Mouse (Mus musculus) gonadal fat pad, adult 2 months (tissue): ENCODE data around the gene Shq1. TPM values are rescaled to one million over a fixed set of nuclear protein-coding genes. Genes with fewer than 3 reads are reported as not detected.

ENCODE experiments used
- DNase-seq: peaks from one replicate; pipeline ENCODE4 v3.0.0-alpha.2; 2012; ENCODE audit warnings: low read depth
- polyA plus RNA-seq: library from polyadenylated mRNA; depleted of rRNA; stranded (reverse); fragments of >200 nt; gene quantifications from 2 replicates; pipeline ENCODE4 v1.2.3, GENCODE M21; 2012

Gene Shq1
- polyA plus RNA-seq, 1 experiment = 4.0 TPM

- DNase-seq = no peak
Measured at GRCm38 (mm10) chr6:100668858-100669257, 2.1 kb downstream of the Shq1 start.

GRCm38 (mm10) chr6:100667644-100668043, 3.3 kb downstream of the Shq1 start:
- no peak for DNase-seq

- no peak for DNase-seq
Measured at GRCm38 (mm10) chr6:100662224-100662623, 8.7 kb downstream of the Shq1 start.

GRCm38 (mm10) chr6:100660395-100660794, 10.6 kb downstream of the Shq1 start:
- DNase-seq = no peak

GRCm38 (mm10) chr6:100652535-100652934, 18.4 kb downstream of the Shq1 start:
- no peak for DNase-seq

- no peak for DNase-seq
Measured at GRCm38 (mm10) chr6:100647196-100647595, 23.8 kb downstream of the Shq1 start.

GRCm38 (mm10) chr6:100645469-100646201, 25.3 kb downstream of the Shq1 start:
- no peak for DNase-seq

- no peak for DNase-seq
Measured at GRCm38 (mm10) chr6:100644631-100645030, 26.3 kb downstream of the Shq1 start.

GRCm38 (mm10) chr6:100642786-100643185, 28.2 kb downstream of the Shq1 start:
- DNase-seq = no peak

GRCm38 (mm10) chr6:100640591-100640990, 30.4 kb downstream of the Shq1 start:
- no peak for DNase-seq

GRCm38 (mm10) chr6:100629086-100629485, 41.9 kb downstream of the Shq1 start:
- no peak for DNase-seq

GRCm38 (mm10) chr6:100628223-100628622, 42.7 kb downstream of the Shq1 start:
- no peak for DNase-seq

GRCm38 (mm10) chr6:100623922-100624321, 47.0 kb downstream of the Shq1 start:
- DNase-seq = no peak

GRCm38 (mm10) chr6:100622861-100623507, 48.0 kb downstream of the Shq1 start:
- no peak for DNase-seq

GRCm38 (mm10) chr6:100620411-100620810, 50.5 kb downstream of the Shq1 start:
- no peak for DNase-seq

GRCm38 (mm10) chr6:100619309-100619708, 51.6 kb downstream of the Shq1 start:
- DNase-seq = no peak

- no peak for DNase-seq
Measured at GRCm38 (mm10) chr6:100616133-100616532, 54.8 kb downstream of the Shq1 start.

- peak; percentile 68 for DNase-seq
Measured at GRCm38 (mm10) chr6:100613593-100614267, 57.2 kb downstream of the Shq1 start.

GRCm38 (mm10) chr6:100610897-100611575, 59.9 kb downstream of the Shq1 start:
- DNase-seq = no peak

GRCm38 (mm10) chr6:100610182-100610581, 60.8 kb downstream of the Shq1 start:
- no peak for DNase-seq

GRCm38 (mm10) chr6:100609256-100609655, 61.7 kb downstream of the Shq1 start:
- no peak for DNase-seq

GRCm38 (mm10) chr6:100608429-100608828, 62.5 kb downstream of the Shq1 start:
- DNase-seq = no peak
